Mouse (Mus musculus) CD4-positive, CD25-positive, alpha-beta regulatory T cell (primary cell): ENCODE results near the gene Ndufs1. TPM values are rescaled to one million over a fixed set of nuclear protein-coding genes. Genes with fewer than 3 reads are reported as not detected.

Experiments used
- polyA plus RNA-seq: library from polyadenylated mRNA; unstranded; fragments of 100-300 nt; shearing (Covaris generic); gene quantifications from one replicate; pipeline ENCODE4 v1.2.1, GENCODE M21; 2017

The Ndufs1 gene
- polyA plus RNA-seq, result 112 TPM

DNA sequence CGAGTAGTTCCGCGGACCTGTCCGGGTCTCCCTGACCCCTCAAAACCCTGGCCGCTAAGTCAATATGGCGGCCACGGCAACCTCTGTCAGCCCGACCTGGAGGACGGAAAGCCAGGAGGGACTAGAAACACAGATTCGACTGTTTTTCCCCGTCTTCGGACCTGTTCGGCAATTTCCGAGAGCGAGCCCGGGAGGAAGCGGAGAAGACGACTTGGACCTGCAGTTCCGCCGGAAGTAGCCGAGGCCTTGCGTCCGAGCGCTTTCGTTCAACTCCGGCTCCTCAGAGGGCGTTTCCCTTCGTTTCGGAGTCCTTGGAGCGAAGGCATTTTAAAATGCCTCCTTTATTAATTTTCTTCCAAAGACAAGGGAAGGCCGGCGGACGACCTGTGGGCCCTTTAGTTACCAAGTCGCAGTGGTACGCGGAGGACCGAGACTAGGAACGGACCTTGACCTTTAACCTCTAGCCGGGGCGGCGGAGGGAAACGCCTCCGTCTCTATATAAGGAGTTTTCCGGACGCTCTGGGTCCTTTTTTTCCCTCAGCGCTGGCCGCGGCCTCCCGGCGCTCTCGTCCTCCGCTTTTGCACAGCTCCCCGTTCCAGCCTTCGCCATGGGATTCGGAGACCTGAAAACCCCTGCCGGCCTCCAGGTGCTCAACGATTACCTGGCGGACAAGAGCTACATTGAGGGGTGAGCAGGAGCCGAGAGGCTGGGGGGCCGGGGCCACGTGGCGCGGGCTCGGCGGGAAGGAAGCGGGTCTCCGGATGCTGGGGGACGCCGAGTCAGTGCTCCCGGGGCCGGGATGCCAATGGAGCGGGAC, at the start of gene Ndufs1, which contains the start of gene Eef1b2:
Gene Ndufs1, minus strand, starts transcription at position 230 of the 818 bp plus-strand sequence.
Gene Eef1b2, plus strand, starts transcription at position 222 of the 818 bp plus-strand sequence.

DNA sequence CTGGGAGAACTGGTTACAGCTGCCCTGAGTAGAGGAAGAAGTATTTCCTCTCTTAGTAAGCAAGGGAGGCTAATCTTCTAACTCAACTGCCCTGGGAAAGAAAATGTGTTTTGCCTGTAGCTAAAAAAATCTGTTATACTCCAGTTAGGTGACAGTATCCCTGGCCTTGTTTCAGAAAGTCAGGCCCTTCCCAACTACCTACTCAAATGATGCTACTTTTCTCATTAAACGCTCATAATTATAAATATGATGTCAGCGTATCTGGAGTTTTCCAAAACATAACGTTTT, 37.6 kb upstream of the Ndufs1 start, which contains the start of gene Gpr1:
Gene Gpr1, minus strand, starts transcription at position 273 of the 288 bp plus-strand sequence.

DNA sequence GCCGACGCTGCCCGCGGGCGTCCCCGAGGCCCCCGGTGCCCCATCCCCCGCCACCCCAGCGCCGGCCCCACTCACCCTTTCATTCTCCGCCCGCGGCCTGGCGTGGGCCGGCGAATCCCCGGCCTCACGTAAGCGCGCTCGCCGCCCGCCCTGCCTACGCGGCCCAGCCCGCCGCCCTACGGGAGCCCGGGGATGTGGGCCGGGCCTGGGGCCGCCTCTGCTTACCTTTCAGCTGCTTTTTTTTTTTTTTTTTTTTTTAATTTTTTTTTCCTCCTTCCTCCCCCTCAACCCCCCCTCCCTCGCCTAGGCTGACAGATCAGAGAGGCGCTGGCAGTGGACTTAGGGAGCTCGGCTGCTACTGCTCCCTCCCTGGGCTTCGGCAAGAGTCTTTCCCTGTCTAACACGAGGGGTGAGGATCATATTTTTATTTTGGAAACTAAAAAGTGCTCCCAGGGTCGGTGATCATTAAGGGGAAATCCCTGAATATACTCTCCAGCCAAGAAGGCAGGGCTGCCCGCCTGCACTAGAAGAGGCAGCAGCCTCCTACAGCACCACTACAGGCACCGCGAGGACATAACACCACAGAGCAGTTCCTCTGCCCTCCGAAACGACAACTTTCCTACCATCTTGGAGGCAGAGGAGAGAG, 62.4 kb downstream of the Ndufs1 start, which contains the start of gene Ino80d:
Gene Ino80d, minus strand, starts transcription at position 532 of the 646 bp plus-strand sequence.

Other genes with a start within 250 kb of the Ndufs1 start
- 22.1 TPM for gene Ino80d, start 62.2 kb downstream of the Ndufs1 start, polyA plus RNA-seq
- 411 TPM for gene Eef1b2, start within 50 bp of the Ndufs1 start, polyA plus RNA-seq
- gene Gpr1, start 37.7 kb upstream of the Ndufs1 start, polyA plus RNA-seq, result not detected
- gene Zdbf2, start 96.4 kb upstream of the Ndufs1 start, polyA plus RNA-seq, result 0.01 TPM